Mouse (Mus musculus): ENCODE measurements at regions not wholly inside any gene's neighbourhood (a gene's known extent, or its start where the extent isn't known, plus 50 kb on each side); places are given as distances from the start of the nearest gene placed in this dataset.
A peak's percentile ranks its signal among the peaks of the same experiment; 100 is the strongest.

GRCm38 (mm10) chr8:8871938-8872337, 181.6 kb upstream of the Arglu1 start:
- TF ChIP-seq CTCF (IDR thresholded peaks at IDR 0.05) = no peak
- H3K4me3 ChIP-seq = no peak overlapping the region

GRCm38 (mm10) chr8:8871039-8871438, 180.7 kb upstream of the Arglu1 start:
- TF ChIP-seq CTCF (IDR thresholded peaks at IDR 0.05) = no peak
- H3K4me3 ChIP-seq = no peak overlapping the region
- intact Hi-C loops (cut with DNase I) = no loop called here
- DNase-seq (ENCODE audit: extremely low spot score in 1 of 2, low spot score in 2 of 2) = no peak
- no peak overlapping the region for H3K27ac ChIP-seq

More at GRCm38 (mm10) chr8:8871938-8872337, 181.6 kb upstream of the Arglu1 start:
- H3K27ac ChIP-seq = no peak overlapping the region
- no peak for DNase-seq (ENCODE audit: extremely low spot score in 1 of 2, low spot score in 2 of 2)
- intact Hi-C loops (cut with DNase I) = no loop called here

- intact Hi-C loops (cut with DNase I) = no loop called here
- no peak for DNase-seq (ENCODE audit: extremely low spot score in 1 of 2, low spot score in 2 of 2)
- H3K4me3 ChIP-seq = no peak overlapping the region
- TF ChIP-seq CTCF (IDR thresholded peaks at IDR 0.05) = no peak
- H3K27ac ChIP-seq = no peak overlapping the region
These were observed 180.2 kb upstream of the Arglu1 start for GRCm38 (mm10) chr8:8870487-8870886.

- DNase-seq (ENCODE audit: extremely low spot score in 1 of 2, low spot score in 2 of 2) = no peak
- Histone ChIP-seq H3K4me3 (no peak overlapping the region), H3K27ac (no peak overlapping the region)
- no peak for TF ChIP-seq CTCF (IDR thresholded peaks at IDR 0.05)
- intact Hi-C loops (cut with DNase I) = no loop called here
These were observed 179.0 kb upstream of the Arglu1 start for GRCm38 (mm10) chr8:8869338-8869737.

GRCm38 (mm10) chr8:8867924-8868323, 177.6 kb upstream of the Arglu1 start:
- TF ChIP-seq CTCF (IDR thresholded peaks at IDR 0.05) = peak; percentile 4; the same call in 1 of the 2 replicates
- no peak overlapping the region; the same call in 1 of the 2 replicates for H3K27ac ChIP-seq
- no peak for DNase-seq (ENCODE audit: extremely low spot score in 1 of 2, low spot score in 2 of 2)
- intact Hi-C loops (cut with DNase I) = no loop called here
- no peak overlapping the region for H3K4me3 ChIP-seq

GRCm38 (mm10) chr8:8867126-8867777, 176.9 kb upstream of the Arglu1 start:
- H3K27ac ChIP-seq = no peak overlapping the region
- intact Hi-C loops (cut with DNase I) = no loop called here
- no peak overlapping the region for H3K4me3 ChIP-seq
- no peak for TF ChIP-seq CTCF (IDR thresholded peaks at IDR 0.05)
- no peak for DNase-seq (ENCODE audit: extremely low spot score in 1 of 2, low spot score in 2 of 2)

GRCm38 (mm10) chr8:8862767-8863166, 172.4 kb upstream of the Arglu1 start:
- no peak for TF ChIP-seq CTCF (IDR thresholded peaks at IDR 0.05)
- intact Hi-C loops (cut with DNase I) = no loop called here
- DNase-seq (ENCODE audit: extremely low spot score in 1 of 2, low spot score in 2 of 2) = no peak
- Histone ChIP-seq H3K27ac (no peak overlapping the region), H3K4me3 (no peak overlapping the region)

- intact Hi-C loops (cut with DNase I) = no loop called here
- H3K4me3 ChIP-seq = no peak overlapping the region
- no peak overlapping the region for H3K27ac ChIP-seq
- DNase-seq (ENCODE audit: extremely low spot score in 1 of 2, low spot score in 2 of 2) = no peak
- TF ChIP-seq CTCF (IDR thresholded peaks at IDR 0.05) = no peak
These were observed 171.1 kb upstream of the Arglu1 start for GRCm38 (mm10) chr8:8861331-8861940.

- H3K27ac ChIP-seq = no peak overlapping the region
- H3K4me3 ChIP-seq = no peak overlapping the region
- no peak for TF ChIP-seq CTCF (IDR thresholded peaks at IDR 0.05)
- DNase-seq (ENCODE audit: extremely low spot score in 1 of 2, low spot score in 2 of 2) = no peak
- intact Hi-C loops (cut with DNase I) = no loop called here
These were observed 168.3 kb upstream of the Arglu1 start for GRCm38 (mm10) chr8:8858636-8859035.

- no peak overlapping the region for H3K27ac ChIP-seq
These were observed 162.5 kb upstream of the Arglu1 start for GRCm38 (mm10) chr8:8852656-8853366.

GRCm38 (mm10) chr8:8851271-8851670, 160.9 kb upstream of the Arglu1 start:
- no peak overlapping the region for H3K4me3 ChIP-seq
- intact Hi-C loops (cut with DNase I) = no loop called here
- TF ChIP-seq CTCF (IDR thresholded peaks at IDR 0.05) = no peak
- H3K27ac ChIP-seq = no peak overlapping the region
- no peak for DNase-seq (ENCODE audit: extremely low spot score in 1 of 2, low spot score in 2 of 2)

More at GRCm38 (mm10) chr8:8852656-8853366, 162.5 kb upstream of the Arglu1 start:
- intact Hi-C loops (cut with DNase I) = no loop called here
- no peak for DNase-seq (ENCODE audit: extremely low spot score in 1 of 2, low spot score in 2 of 2)
- H3K4me3 ChIP-seq = no peak overlapping the region
- TF ChIP-seq CTCF (IDR thresholded peaks at IDR 0.05) = no peak

GRCm38 (mm10) chr8:8850766-8851165, 160.4 kb upstream of the Arglu1 start:
- no peak for TF ChIP-seq CTCF (IDR thresholded peaks at IDR 0.05)
- H3K27ac ChIP-seq = no peak overlapping the region

More at GRCm38 (mm10) chr8:8850766-8851165, 160.4 kb upstream of the Arglu1 start:
- no peak overlapping the region for H3K4me3 ChIP-seq
- no peak for DNase-seq (ENCODE audit: extremely low spot score in 1 of 2, low spot score in 2 of 2)
- intact Hi-C loops (cut with DNase I) = no loop called here

Measured in left cerebral cortex, adult 2 months (tissue).